Mouse (Mus musculus): ENCODE measurements around the gene Epb41l2. TPM values are rescaled to one million over a fixed set of nuclear protein-coding genes. Genes with fewer than 3 reads are reported as not detected.

Gene Epb41l2
- total and polyA plus RNA-seq, 2 experiments, result 6.8 to 17.4 TPM

DNA sequence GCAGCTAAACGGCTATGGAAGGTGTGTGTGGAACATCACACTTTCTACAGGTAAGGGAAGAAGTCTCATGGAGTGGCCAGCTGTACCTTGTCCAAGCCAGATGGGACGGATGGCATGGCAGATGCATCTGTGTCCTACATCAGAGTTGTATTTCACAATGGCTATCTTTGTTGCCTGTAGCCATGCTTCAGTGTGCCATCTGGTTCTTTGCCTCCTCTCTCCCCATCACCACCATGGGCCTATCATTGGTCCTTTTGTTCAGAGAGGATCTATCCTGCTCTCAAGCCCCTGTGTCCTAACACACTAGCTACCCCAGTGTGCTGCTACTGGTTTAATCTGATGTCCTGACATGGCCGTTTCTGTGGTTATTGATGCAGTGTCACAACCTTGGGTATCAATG is 120.1 kb downstream of the Epb41l2 start:
- Histone ChIP-seq H3K36me3 (ENCODE audit: control insufficient read depth, insufficient read depth, low read length) (no peaks in the 10 kb centered on the region), H3K27me3 (ENCODE audit: control insufficient read depth, insufficient read depth, low read length) (no peaks in the 10 kb centered on the region), H3K79me2 (ENCODE audit: control insufficient read depth, insufficient read depth, low read length) (no peaks in the 10 kb centered on the region), H3K27ac (replicated peaks; ENCODE audit: insufficient read depth, low read depth, low read length) (no peak overlapping the region), H3K4me1 (ENCODE audit: control insufficient read depth, insufficient read depth, low read length) (no peaks in the 10 kb centered on the region), H3K4me3 (ENCODE audit: insufficient read depth, low read depth, low read length) (no peak overlapping the region), H3K9ac (ENCODE audit: low read depth, low read length) (no peak overlapping the region)
- DNase-seq (ENCODE audit: extremely low read depth, low read depth, low spot score), result no peak
- 97% methylated on average over 3 of the region's 3 CpGs for WGBS
- TF ChIP-seq POLR2A (IDR thresholded peaks at IDR 0.05; ENCODE audit: extremely low read depth, insufficient read depth, low read length) (no peak), CTCF (IDR thresholded peaks at IDR 0.05; ENCODE audit: low read depth, low read length) (no peak)

- H3K27me3 ChIP-seq (ENCODE audit: control insufficient read depth, insufficient read depth, low read length), result no peaks in the 10 kb centered on the region
- no peaks in the 10 kb centered on the region for H3K79me2 ChIP-seq (ENCODE audit: control insufficient read depth, insufficient read depth, low read length)
- H3K27ac ChIP-seq (replicated peaks; ENCODE audit: insufficient read depth, low read depth, low read length), result no peak overlapping the region
- H3K9ac ChIP-seq (ENCODE audit: low read depth, low read length), result no peak overlapping the region
- H3K4me1 ChIP-seq (ENCODE audit: control insufficient read depth, insufficient read depth, low read length), result no peaks in the 10 kb centered on the region
- no peaks in the 10 kb centered on the region for H3K36me3 ChIP-seq (ENCODE audit: control insufficient read depth, insufficient read depth, low read length)
- no peak overlapping the region for H3K4me3 ChIP-seq (ENCODE audit: insufficient read depth, low read depth, low read length)
- 74% methylated on average over 5 of the region's 5 CpGs for WGBS
- DNase-seq (ENCODE audit: extremely low read depth, low read depth, low spot score), result no peak
- TF ChIP-seq CTCF (IDR thresholded peaks at IDR 0.05; ENCODE audit: low read depth, low read length) (no peak), POLR2A (IDR thresholded peaks at IDR 0.05; ENCODE audit: extremely low read depth, insufficient read depth, low read length) (no peak)
These were observed 123.2 kb downstream of the Epb41l2 start for GRCm38 (mm10) chr10:25482791-25483190.

DNA sequence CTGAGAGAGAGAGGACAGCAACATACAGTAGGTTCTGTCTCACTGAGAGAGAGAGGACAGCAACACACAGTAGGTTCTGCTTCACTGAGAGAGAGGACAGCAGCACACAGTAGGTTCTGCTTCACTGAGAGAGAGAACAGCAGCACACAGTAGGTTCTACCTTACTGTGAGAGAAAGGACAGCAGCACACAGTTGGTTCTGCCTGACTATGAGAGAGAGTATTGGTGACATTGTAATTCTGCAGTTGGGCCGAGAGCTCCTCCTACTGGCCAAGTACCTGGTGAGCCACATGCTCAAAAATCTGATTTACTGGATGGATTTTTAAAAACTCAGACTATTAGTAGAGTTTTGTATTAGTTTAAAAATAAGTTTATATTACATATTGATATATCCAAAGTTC is 128.9 kb downstream of the Epb41l2 start:
- Histone ChIP-seq H3K27me3 (ENCODE audit: control insufficient read depth, insufficient read depth, low read length) (no peaks in the 10 kb centered on the region), H3K4me3 (ENCODE audit: insufficient read depth, low read depth, low read length) (no peak overlapping the region), H3K4me1 (ENCODE audit: control insufficient read depth, insufficient read depth, low read length) (no peaks in the 10 kb centered on the region), H3K36me3 (ENCODE audit: control insufficient read depth, insufficient read depth, low read length) (no peaks in the 10 kb centered on the region), H3K27ac (replicated peaks; ENCODE audit: insufficient read depth, low read depth, low read length) (no peak overlapping the region), H3K79me2 (ENCODE audit: control insufficient read depth, insufficient read depth, low read length) (no peaks in the 10 kb centered on the region), H3K9ac (ENCODE audit: low read depth, low read length) (no peak overlapping the region)
- TF ChIP-seq POLR2A (IDR thresholded peaks at IDR 0.05; ENCODE audit: extremely low read depth, insufficient read depth, low read length) (no peak), CTCF (IDR thresholded peaks at IDR 0.05; ENCODE audit: low read depth, low read length) (peak; percentile 75; the same call in 1 of the 2 replicates)
- 8% methylated on average over 1 of the region's 1 CpGs for WGBS
- peak; percentile 33 for DNase-seq (ENCODE audit: extremely low read depth, low read depth, low spot score)

DNA sequence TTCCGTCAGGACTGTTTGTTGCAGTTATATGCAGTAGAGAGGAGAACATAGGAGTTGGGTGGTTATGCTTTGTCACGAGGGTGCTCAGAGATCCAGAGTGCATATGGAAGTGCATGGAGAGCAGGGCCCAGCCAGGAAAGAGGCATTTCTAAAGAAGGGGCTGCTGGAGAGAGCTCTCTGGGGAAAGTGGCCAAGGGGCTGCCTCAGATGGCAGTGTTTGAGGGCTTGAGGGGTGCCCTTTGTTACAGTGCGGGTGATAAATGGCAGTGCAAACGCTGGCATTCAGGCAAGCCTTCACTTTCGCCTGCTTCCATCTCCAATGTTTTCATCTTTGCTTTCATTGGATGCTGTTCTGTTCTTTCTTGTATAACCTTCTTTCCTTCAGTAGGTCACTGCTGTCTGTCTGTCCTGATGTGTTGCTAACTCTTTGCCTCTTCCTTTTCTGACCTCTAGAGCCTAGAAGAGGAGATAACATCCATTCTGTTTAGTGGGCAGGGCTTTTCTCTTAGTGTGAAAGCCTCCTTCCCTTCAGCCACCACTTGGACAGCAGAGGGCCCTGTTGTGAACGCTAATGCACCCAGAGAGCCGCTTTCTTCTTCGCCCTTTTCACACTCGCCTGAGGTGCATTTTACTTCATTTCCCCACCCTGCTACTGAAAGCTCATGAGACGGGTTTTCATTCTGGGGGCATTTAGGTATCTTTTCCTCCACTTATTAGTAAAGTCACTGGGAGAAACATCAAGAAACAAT is 139.9 kb downstream of the Epb41l2 start:
- Histone ChIP-seq H3K9ac (ENCODE audit: low read depth, low read length) (no peak overlapping the region), H3K36me3 (ENCODE audit: control insufficient read depth, insufficient read depth, low read length) (no peaks in the 10 kb centered on the region), H3K4me1 (ENCODE audit: control insufficient read depth, insufficient read depth, low read length) (no peaks in the 10 kb centered on the region), H3K4me3 (ENCODE audit: insufficient read depth, low read depth, low read length) (no peak overlapping the region), H3K27ac (replicated peaks; ENCODE audit: insufficient read depth, low read depth, low read length) (no peak overlapping the region), H3K79me2 (ENCODE audit: control insufficient read depth, insufficient read depth, low read length) (no peaks in the 10 kb centered on the region), H3K27me3 (ENCODE audit: control insufficient read depth, insufficient read depth, low read length) (no peaks in the 10 kb centered on the region)
- TF ChIP-seq POLR2A (IDR thresholded peaks at IDR 0.05; ENCODE audit: extremely low read depth, insufficient read depth, low read length) (no peak), CTCF (IDR thresholded peaks at IDR 0.05; ENCODE audit: low read depth, low read length) (peak; percentile 77)
- peak; percentile 66 for DNase-seq (ENCODE audit: extremely low read depth, low read depth, low spot score)
- 64% methylated on average over 10 of the region's 10 CpGs for WGBS

DNA sequence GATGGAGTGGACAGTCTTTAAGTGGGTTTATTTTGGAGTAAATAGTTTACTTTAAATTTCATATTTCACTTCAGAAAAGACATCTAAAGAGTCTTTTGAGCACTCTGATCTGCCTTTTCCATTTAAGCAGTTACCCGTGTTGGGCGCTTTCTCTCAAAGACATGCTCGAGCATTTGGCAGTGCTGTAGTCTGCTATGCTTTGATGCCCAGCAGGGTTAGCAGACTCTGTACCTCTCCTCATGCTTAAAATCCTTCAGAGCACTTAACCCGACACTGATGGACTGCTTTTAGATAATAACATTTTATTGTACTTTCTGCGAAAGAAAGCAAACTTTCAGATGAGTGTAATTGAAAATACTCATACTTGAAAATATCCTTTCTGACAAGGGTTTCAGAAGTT is 143.7 kb downstream of the Epb41l2 start:
- H3K4me3 ChIP-seq (ENCODE audit: insufficient read depth, low read depth, low read length), result no peak overlapping the region
- H3K4me1 ChIP-seq (ENCODE audit: control insufficient read depth, insufficient read depth, low read length), result no peaks in the 10 kb centered on the region
- H3K27ac ChIP-seq (replicated peaks; ENCODE audit: insufficient read depth, low read depth, low read length), result no peak overlapping the region
- H3K27me3 ChIP-seq (ENCODE audit: control insufficient read depth, insufficient read depth, low read length), result no peaks in the 10 kb centered on the region
- H3K9ac ChIP-seq (ENCODE audit: low read depth, low read length), result no peak overlapping the region
- 94% methylated on average over 5 of the region's 5 CpGs for WGBS
- DNase-seq (ENCODE audit: extremely low read depth, low read depth, low spot score), result no peak
- H3K79me2 ChIP-seq (ENCODE audit: control insufficient read depth, insufficient read depth, low read length), result no peaks in the 10 kb centered on the region
- TF ChIP-seq POLR2A (IDR thresholded peaks at IDR 0.05; ENCODE audit: extremely low read depth, insufficient read depth, low read length) (no peak), CTCF (IDR thresholded peaks at IDR 0.05; ENCODE audit: low read depth, low read length) (no peak)
- no peaks in the 10 kb centered on the region for H3K36me3 ChIP-seq (ENCODE audit: control insufficient read depth, insufficient read depth, low read length)

- no peak overlapping the region for H3K9ac ChIP-seq (ENCODE audit: low read depth, low read length)
- H3K4me1 ChIP-seq (ENCODE audit: control insufficient read depth, insufficient read depth, low read length), result no peaks in the 10 kb centered on the region
- no peaks in the 10 kb centered on the region for H3K36me3 ChIP-seq (ENCODE audit: control insufficient read depth, insufficient read depth, low read length)
- no peaks in the 10 kb centered on the region for H3K27me3 ChIP-seq (ENCODE audit: control insufficient read depth, insufficient read depth, low read length)
- H3K27ac ChIP-seq (replicated peaks; ENCODE audit: insufficient read depth, low read depth, low read length), result no peak overlapping the region
- 30% methylated on average over 1 of the region's 1 CpGs for WGBS
- H3K4me3 ChIP-seq (ENCODE audit: insufficient read depth, low read depth, low read length), result no peak overlapping the region
- TF ChIP-seq CTCF (IDR thresholded peaks at IDR 0.05; ENCODE audit: low read depth, low read length), result no peak
- no peak for TF ChIP-seq POLR2A (IDR thresholded peaks at IDR 0.05; ENCODE audit: extremely low read depth, insufficient read depth, low read length)
- H3K79me2 ChIP-seq (ENCODE audit: control insufficient read depth, insufficient read depth, low read length), result no peaks in the 10 kb centered on the region
- peak; percentile 79 for DNase-seq (ENCODE audit: extremely low read depth, low read depth, low spot score)
These were observed 154.2 kb downstream of the Epb41l2 start for GRCm38 (mm10) chr10:25513821-25514220.
